Mouse (Mus musculus): ENCODE results near the gene Vat1. TPM values are rescaled to one million over a fixed set of nuclear protein-coding genes. Genes with fewer than 3 reads are reported as not detected.

The Vat1 gene
- total and polyA plus RNA-seq, 3 experiments, result 14.9 to 49.4 (median 29.9) TPM

- H3K27me3 ChIP-seq (replicated peaks), result peaks cover 31% of the 10 kb centered on the region
- no peaks in the 10 kb centered on the region for H3K9me3 ChIP-seq (replicated peaks; ENCODE audit: low read length)
- peak overlapping the region; percentile 39 for H3K9ac ChIP-seq (ENCODE audit: insufficient read depth, low read depth)
- H3K27ac ChIP-seq (ENCODE audit: insufficient read depth, low read depth), result no peak overlapping the region
- in situ Hi-C loops (cut with MboI; ENCODE audit: low pct_ligation_motif_present, low pct_unique_long_range_greater_than_20kb, low sequenced_read_pairs) (no loop called here), dilution Hi-C loops (cut with MboI; ENCODE audit: extremely low pct_ligation_motif_present, extremely low pct_unique_long_range_greater_than_20kb, low sequenced_read_pairs) (no loop called here)
- DNase-seq (ENCODE audit: extremely low read depth), result peak; percentile 91
- H3K4me1 ChIP-seq (ENCODE audit: control insufficient read depth in 1 of 2, insufficient read depth in 2 of 2), result peaks cover 18 to 52% of the 10 kb centered on the region in 2 experiments
- H3K36me3 ChIP-seq (replicated peaks in 1 of 2; ENCODE audit: control insufficient read depth in 1 of 2, insufficient read depth in 1 of 2, low read length in 1 of 2), result no peaks in the 10 kb centered on the region
- peak overlapping the region; percentile 59 to 78 (median 70) for H3K4me3 ChIP-seq (replicated peaks in 1 of 3; ENCODE audit: low read depth in 2 of 3, low read length in 2 of 3, poor library complexity in 1 of 3)
- peak overlapping the region; percentile 77 for H3K4me2 ChIP-seq (ENCODE audit: insufficient read depth, low read depth, poor library complexity, severe bottlenecking)
- H3K79me2 ChIP-seq (replicated peaks; ENCODE audit: control insufficient read depth, extremely low read depth, insufficient read depth, poor library complexity, severe bottlenecking), result no peaks in the 10 kb centered on the region
- TF ChIP-seq RCOR1 (conservative IDR thresholded peaks at IDR 0.05; ENCODE audit: low read depth, low read length) (0 out of 2 replicates have a peak, but pooled peaks have one; percentile 19), PAX5 (IDR thresholded peaks at IDR 0.05; ENCODE audit: low read length) (no peak), MAX (IDR thresholded peaks at IDR 0.05; ENCODE audit: low read length) (peak; percentile 67), CHD2 (IDR thresholded peaks at IDR 0.05; ENCODE audit: low read length) (no peak), NELFE (IDR thresholded peaks at IDR 0.05; ENCODE audit: low read depth, low read length) (peak; percentile 46; the same call in 1 of the 2 replicates), SMC3 (IDR thresholded peaks at IDR 0.05; ENCODE audit: low read depth, low read length) (peak; percentile 82), BHLHE40 (IDR thresholded peaks at IDR 0.05; ENCODE audit: low read depth, low read length) (peak; percentile 78), MAZ (IDR thresholded peaks at IDR 0.05; ENCODE audit: low read depth, low read length) (peak; percentile 51), GABPA (IDR thresholded peaks at IDR 0.05; ENCODE audit: insufficient replicate concordance, low read depth, low read length) (no peak), SIN3A (IDR thresholded peaks at IDR 0.05; ENCODE audit: low read length) (peak; percentile 96), ZMIZ1 (IDR thresholded peaks at IDR 0.05; ENCODE audit: low read depth, low read length) (no peak), ZC3H11A (IDR thresholded peaks at IDR 0.05; ENCODE audit: low read depth, low read length) (no peak), ETS1 (conservative IDR thresholded peaks at IDR 0.05; ENCODE audit: low read depth, low read length) (peak; percentile 31; the same call in 1 of the 2 replicates), KAT2A (IDR thresholded peaks at IDR 0.05; ENCODE audit: insufficient replicate concordance, low read length) (no peak), TCF12 (IDR thresholded peaks at IDR 0.05; ENCODE audit: low read depth, low read length) (peak; percentile 39; the same call in 1 of the 2 replicates), JUN (IDR thresholded peaks at IDR 0.05; ENCODE audit: insufficient read depth, low read depth, low read length) (no peak), MEF2A (IDR thresholded peaks at IDR 0.05; ENCODE audit: borderline replicate concordance, low read depth, low read length) (peak; percentile 47; the same call in 1 of the 2 replicates), ELF1 (IDR thresholded peaks at IDR 0.05; ENCODE audit: low read depth, low read length) (peak; percentile 49; the same call in 1 of the 2 replicates), RAD21 (IDR thresholded peaks at IDR 0.05; ENCODE audit: low read depth, low read length) (peak; percentile 73), IRF4 (IDR thresholded peaks at IDR 0.05; ENCODE audit: low read depth, low read length) (peak; percentile 54; the same call in 1 of the 2 replicates), CHD1 (IDR thresholded peaks at IDR 0.05; ENCODE audit: low read depth, low read length) (no peak), CTCF (conservative IDR thresholded peaks at IDR 0.05 in 1 of 2, IDR thresholded peaks at IDR 0.05 in 1 of 2; ENCODE audit: low read depth in 2 of 2, low read length in 2 of 2) (peak; percentile 71 to 89), POLR2AphosphoS2 (IDR thresholded peaks at IDR 0.05; ENCODE audit: low read depth, low read length) (no peak), MAFK (IDR thresholded peaks at IDR 0.05; ENCODE audit: insufficient replicate concordance, low read length) (no peak), JUND (conservative IDR thresholded peaks at IDR 0.05; ENCODE audit: low read depth, low read length) (0 out of 2 replicates have a peak, but pooled peaks have one; percentile 27), ZNF384 (IDR thresholded peaks at IDR 0.05; ENCODE audit: low read depth, low read length) (0 out of 2 replicates have a peak, but pooled peaks have one; percentile 48), TBP (conservative IDR thresholded peaks at IDR 0.05; ENCODE audit: low read depth, low read length) (0 out of 2 replicates have a peak, but pooled peaks have one; percentile 24), MYC (IDR thresholded peaks at IDR 0.05; ENCODE audit: low read depth, low read length) (peak; percentile 71; the same call in 1 of the 2 replicates), POLR2A (IDR thresholded peaks at IDR 0.05; ENCODE audit: low read depth, low read length) (peak; percentile 58), UBTF (IDR thresholded peaks at IDR 0.05; ENCODE audit: low read depth, low read length) (no peak), USF1 (IDR thresholded peaks at IDR 0.05; ENCODE audit: low read depth, low read length) (no peak), HCFC1 (IDR thresholded peaks at IDR 0.05; ENCODE audit: low read depth, low read length) (no peak), MXI1 (IDR thresholded peaks at IDR 0.05; ENCODE audit: low read depth, low read length) (peak; percentile 92), EP300 (IDR thresholded peaks at IDR 0.05; ENCODE audit: low read length) (no peak), USF2 (conservative IDR thresholded peaks at IDR 0.05; ENCODE audit: low read depth, low read length) (no peak), ZKSCAN1 (IDR thresholded peaks at IDR 0.05; ENCODE audit: borderline replicate concordance, low read depth, low read length) (no peak), E2F4 (IDR thresholded peaks at IDR 0.05; ENCODE audit: insufficient replicate concordance, low read depth, low read length) (peak; percentile 87; the same call in 1 of the 2 replicates), NRF1 (IDR thresholded peaks at IDR 0.05; ENCODE audit: low read depth, low read length) (no peak)
Measured at GRCm38 (mm10) chr11:101467477-101468262, 1.6 kb upstream of the Vat1 start.
